Mouse (Mus musculus): ENCODE measurements around the gene Zswim1. TPM values are rescaled to one million over a fixed set of nuclear protein-coding genes. Genes with fewer than 3 reads are reported as not detected.
A peak's percentile ranks its signal among the peaks of the same experiment; 100 is the strongest.

Gene Zswim1
- polyA plus RNA-seq, 1 experiment from 2014 or later = 13.4 TPM

- H3K4me3 ChIP-seq (ENCODE audit: low read length) = peak overlapping the region; percentile 67
- peaks cover 2% of the 10 kb centered on the region; the same call in 1 of the 2 replicates for H3K36me3 ChIP-seq (ENCODE audit: control insufficient read depth, insufficient read depth, low read length)
- no peaks in the 10 kb centered on the region for H3K27me3 ChIP-seq (replicated peaks; ENCODE audit: control insufficient read depth, insufficient read depth, low read length)
- peak overlapping the region; percentile 60 for H3K4me2 ChIP-seq (ENCODE audit: low read depth, low read length)
- ATAC-seq = no peak
- WGBS = 58% methylated on average over 1 of the region's 1 CpGs
- H3K4me1 ChIP-seq (ENCODE audit: control insufficient read depth, insufficient read depth, low read length) = peaks cover 13% of the 10 kb centered on the region
- no peaks in the 10 kb centered on the region for H3K9me3 ChIP-seq (ENCODE audit: control insufficient read depth, low read length)
- H3K27ac ChIP-seq (ENCODE audit: low read length) = peak overlapping the region; percentile 12
- H3K9ac ChIP-seq (ENCODE audit: low read depth, low read length) = peak overlapping the region; percentile 82
Observed at GRCm38 (mm10) chr2:164803921-164804313, 18.6 kb upstream of the Zswim1 start.

DNA sequence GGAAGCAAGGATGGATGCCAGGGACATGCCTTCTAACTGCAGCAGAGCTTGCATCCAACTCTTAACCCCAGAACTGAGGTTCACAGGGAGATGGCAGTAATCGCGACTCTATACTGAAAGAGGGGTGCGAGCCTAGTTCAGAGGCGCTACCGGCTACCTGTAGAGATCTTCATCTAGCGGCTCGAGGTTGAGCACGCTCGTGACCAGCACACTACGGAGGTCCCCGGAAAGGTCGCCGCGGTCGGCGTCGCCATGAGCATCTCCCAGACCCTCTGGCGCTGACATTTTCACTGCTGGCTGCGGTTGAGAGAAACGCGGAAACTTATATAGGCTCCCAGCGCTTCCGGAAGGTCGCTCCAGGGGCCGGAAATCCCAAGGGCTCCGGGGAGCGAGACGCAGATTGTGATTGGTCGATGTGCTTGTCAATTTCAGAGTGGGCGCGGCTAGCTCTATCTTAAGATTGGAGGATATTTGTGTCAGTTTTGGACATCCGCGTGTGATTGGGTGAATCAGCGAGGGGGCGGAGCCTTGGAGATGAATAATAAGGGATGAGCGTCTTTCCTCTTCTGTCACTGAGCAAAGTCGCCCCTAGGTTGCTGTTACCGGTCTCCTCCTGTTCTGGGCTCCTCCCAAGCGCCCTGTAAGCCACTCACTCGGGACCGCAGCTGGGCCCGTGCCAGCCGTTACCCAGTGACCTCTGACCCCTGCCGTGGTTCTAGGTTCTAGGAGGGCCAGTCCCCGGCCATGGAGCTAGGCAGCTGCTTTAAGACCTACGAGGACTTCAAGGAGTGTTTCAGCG is 17.8 kb upstream of the Zswim1 start, which contains the start of the genes Acot8 and Zswim3:
TSS of gene Acot8 (minus strand) at position 350 of the 799 bp plus-strand sequence.
TSS of gene Zswim3 (plus strand) at position 566 of the 799 bp plus-strand sequence.
- WGBS = under 1% methylated on average over 47 of the region's 47 CpGs
- peak within 1 kb of the TSS; percentile 82 for H3K9ac ChIP-seq (ENCODE audit: low read depth, low read length)
- H3K27me3 ChIP-seq (replicated peaks; ENCODE audit: control insufficient read depth, insufficient read depth, low read length) = no peaks in the 10 kb centered on the region
- H3K9me3 ChIP-seq (ENCODE audit: control insufficient read depth, low read length) = no peaks in the 10 kb centered on the region
- H3K4me2 ChIP-seq (ENCODE audit: low read depth, low read length) = peak within 1 kb of the TSS; percentile 60
- H3K36me3 ChIP-seq (ENCODE audit: control insufficient read depth, insufficient read depth, low read length) = peaks cover 2% of the 10 kb centered on the region; the same call in 1 of the 2 replicates
- peaks cover 13% of the 10 kb centered on the region for H3K4me1 ChIP-seq (ENCODE audit: control insufficient read depth, insufficient read depth, low read length)
- peak within 1 kb of the TSS; percentile 67 for H3K4me3 ChIP-seq (ENCODE audit: low read length)
- peak within 1 kb of the TSS; percentile 82 for H3K27ac ChIP-seq (ENCODE audit: low read length)
- ATAC-seq = peak; percentile 96

DNA sequence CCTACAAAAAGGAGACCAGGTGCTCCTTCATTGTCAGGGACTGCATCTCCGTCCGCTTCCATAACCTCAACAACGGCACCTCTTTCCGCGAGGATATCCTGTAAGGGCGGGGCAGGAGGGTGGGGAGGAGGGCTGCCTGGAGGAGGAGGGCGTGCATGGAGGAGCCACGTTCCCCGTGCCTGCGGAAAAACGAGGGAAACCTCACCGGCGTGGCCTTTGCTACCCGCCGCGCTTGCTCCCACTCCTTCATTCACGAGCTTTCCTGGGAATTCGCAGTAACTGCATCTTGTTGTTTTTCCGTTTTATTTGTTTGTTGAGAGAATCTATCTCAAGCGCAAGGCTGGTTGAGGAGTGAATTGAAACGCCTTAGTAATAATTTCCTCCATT is 17.2 kb upstream of the Zswim1 start:
- WGBS = under 1% methylated on average over 21 of the region's 21 CpGs
- peaks cover 13% of the 10 kb centered on the region for H3K4me1 ChIP-seq (ENCODE audit: control insufficient read depth, insufficient read depth, low read length)
- peak; percentile 71 for ATAC-seq
- H3K9me3 ChIP-seq (ENCODE audit: control insufficient read depth, low read length) = no peaks in the 10 kb centered on the region
- H3K36me3 ChIP-seq (ENCODE audit: control insufficient read depth, insufficient read depth, low read length) = peaks cover under 1% of the 10 kb centered on the region; the same call in 1 of the 2 replicates
- H3K27ac ChIP-seq (ENCODE audit: low read length) = peak overlapping the region; percentile 82
- H3K4me2 ChIP-seq (ENCODE audit: low read depth, low read length) = peak overlapping the region; percentile 59
- no peaks in the 10 kb centered on the region for H3K27me3 ChIP-seq (replicated peaks; ENCODE audit: control insufficient read depth, insufficient read depth, low read length)
- peak overlapping the region; percentile 67 for H3K4me3 ChIP-seq (ENCODE audit: low read length)
- peak overlapping the region; percentile 74 for H3K9ac ChIP-seq (ENCODE audit: low read depth, low read length)

- Histone ChIP-seq H3K4me2 (ENCODE audit: low read depth, low read length) (peak overlapping the region; percentile 59; the same call in 1 of the 2 replicates), H3K4me1 (ENCODE audit: control insufficient read depth, insufficient read depth, low read length) (peaks cover 13% of the 10 kb centered on the region), H3K9ac (ENCODE audit: low read depth, low read length) (no peak overlapping the region), H3K27me3 (replicated peaks; ENCODE audit: control insufficient read depth, insufficient read depth, low read length) (no peaks in the 10 kb centered on the region), H3K9me3 (ENCODE audit: control insufficient read depth, low read length) (no peaks in the 10 kb centered on the region), H3K36me3 (ENCODE audit: control insufficient read depth, insufficient read depth, low read length) (no peaks in the 10 kb centered on the region; the same call in 1 of the 2 replicates), H3K4me3 (ENCODE audit: low read length) (0 out of 2 replicates have a peak overlapping the region, but pooled peaks have one; percentile 67), H3K27ac (ENCODE audit: low read length) (peak overlapping the region; percentile 33; the same call in 1 of the 2 replicates)
- 58% methylated on average over 7 of the region's 7 CpGs for WGBS
- 0 out of 2 replicates have a peak, but pooled peaks have one; percentile 15 for ATAC-seq
Observed at GRCm38 (mm10) chr2:164806614-164807013, 15.9 kb upstream of the Zswim1 start.

GRCm38 (mm10) chr2:164813557-164813956 is 8.9 kb upstream of the Zswim1 start:
- H3K27ac ChIP-seq (ENCODE audit: low read length) = no peak overlapping the region
- H3K4me2 ChIP-seq (ENCODE audit: low read depth, low read length) = no peak overlapping the region
- peak; percentile 54 for ATAC-seq
- H3K36me3 ChIP-seq (ENCODE audit: control insufficient read depth, insufficient read depth, low read length) = no peaks in the 10 kb centered on the region; the same call in 1 of the 2 replicates
- H3K4me3 ChIP-seq (ENCODE audit: low read length) = no peak overlapping the region
- peaks cover 12% of the 10 kb centered on the region for H3K4me1 ChIP-seq (ENCODE audit: control insufficient read depth, insufficient read depth, low read length)
- 57% methylated on average over 2 of the region's 2 CpGs for WGBS
- H3K27me3 ChIP-seq (replicated peaks; ENCODE audit: control insufficient read depth, insufficient read depth, low read length) = no peaks in the 10 kb centered on the region
- H3K9ac ChIP-seq (ENCODE audit: low read depth, low read length) = no peak overlapping the region
- no peaks in the 10 kb centered on the region for H3K9me3 ChIP-seq (ENCODE audit: control insufficient read depth, low read length)

GRCm38 (mm10) chr2:164815348-164815747 is 7.1 kb upstream of the Zswim1 start:
- Histone ChIP-seq H3K9ac (ENCODE audit: low read depth, low read length) (no peak overlapping the region), H3K4me3 (ENCODE audit: low read length) (no peak overlapping the region), H3K27me3 (replicated peaks; ENCODE audit: control insufficient read depth, insufficient read depth, low read length) (no peaks in the 10 kb centered on the region), H3K4me1 (ENCODE audit: control insufficient read depth, insufficient read depth, low read length) (peaks cover 12% of the 10 kb centered on the region), H3K36me3 (ENCODE audit: control insufficient read depth, insufficient read depth, low read length) (no peaks in the 10 kb centered on the region), H3K27ac (ENCODE audit: low read length) (no peak overlapping the region), H3K4me2 (ENCODE audit: low read depth, low read length) (no peak overlapping the region), H3K9me3 (ENCODE audit: control insufficient read depth, low read length) (no peaks in the 10 kb centered on the region)
- ATAC-seq = no peak
- 87% methylated on average over 5 of the region's 5 CpGs for WGBS

DNA sequence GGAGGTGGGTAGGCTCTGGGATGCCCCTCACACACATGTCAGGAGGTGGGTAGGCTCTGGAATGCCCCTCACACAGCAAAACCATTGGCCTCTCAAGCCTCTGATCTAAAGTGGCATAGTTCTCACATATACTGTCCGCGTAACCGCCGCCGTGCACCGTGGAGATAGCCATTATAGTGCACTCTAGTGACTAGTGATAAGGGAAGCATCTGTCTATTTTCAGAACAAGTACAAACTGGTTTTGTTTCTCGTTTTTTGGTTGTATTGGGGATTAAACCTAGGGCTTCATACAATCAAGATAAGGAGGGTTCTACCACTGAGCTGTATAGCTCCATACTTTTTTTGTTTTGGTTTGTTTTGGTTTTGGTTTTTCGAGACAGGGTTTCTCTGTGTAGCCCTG is 6.7 kb upstream of the Zswim1 start:
- H3K36me3 ChIP-seq (ENCODE audit: control insufficient read depth, insufficient read depth, low read length) = no peaks in the 10 kb centered on the region

GRCm38 (mm10) chr2:164817206-164817605 is 5.3 kb upstream of the Zswim1 start:
- no peak overlapping the region for H3K9ac ChIP-seq (ENCODE audit: low read depth, low read length)
- 77% methylated on average over 6 of the region's 6 CpGs for WGBS
- H3K4me1 ChIP-seq (ENCODE audit: control insufficient read depth, insufficient read depth, low read length) = peaks cover 12% of the 10 kb centered on the region
- no peak overlapping the region for H3K27ac ChIP-seq (ENCODE audit: low read length)
- no peak for ATAC-seq
- no peak overlapping the region for H3K4me2 ChIP-seq (ENCODE audit: low read depth, low read length)
- 0 out of 2 replicates have a peak, but pooled peaks cover 2% of the 10 kb centered on the region for H3K36me3 ChIP-seq (ENCODE audit: control insufficient read depth, insufficient read depth, low read length)
- H3K9me3 ChIP-seq (ENCODE audit: control insufficient read depth, low read length) = no peaks in the 10 kb centered on the region
- H3K4me3 ChIP-seq (ENCODE audit: low read length) = no peak overlapping the region
- no peaks in the 10 kb centered on the region for H3K27me3 ChIP-seq (replicated peaks; ENCODE audit: control insufficient read depth, insufficient read depth, low read length)

More for the DNA sequence above, 6.7 kb upstream of the Zswim1 start:
- Histone ChIP-seq H3K27ac (ENCODE audit: low read length) (no peak overlapping the region), H3K4me2 (ENCODE audit: low read depth, low read length) (no peak overlapping the region), H3K9me3 (ENCODE audit: control insufficient read depth, low read length) (no peaks in the 10 kb centered on the region), H3K27me3 (replicated peaks; ENCODE audit: control insufficient read depth, insufficient read depth, low read length) (no peaks in the 10 kb centered on the region), H3K9ac (ENCODE audit: low read depth, low read length) (no peak overlapping the region), H3K4me3 (ENCODE audit: low read length) (no peak overlapping the region), H3K4me1 (ENCODE audit: control insufficient read depth, insufficient read depth, low read length) (peaks cover 12% of the 10 kb centered on the region)
- no peak for ATAC-seq
- 88% methylated on average over 8 of the region's 8 CpGs for WGBS

- H3K36me3 ChIP-seq (ENCODE audit: control insufficient read depth, insufficient read depth, low read length) = 0 out of 2 replicates have a peak, but pooled peaks cover 2% of the 10 kb centered on the region
- WGBS = 60% methylated on average over 5 of the region's 5 CpGs
- H3K4me1 ChIP-seq (ENCODE audit: control insufficient read depth, insufficient read depth, low read length) = peaks cover 12% of the 10 kb centered on the region
- H3K27me3 ChIP-seq (replicated peaks; ENCODE audit: control insufficient read depth, insufficient read depth, low read length) = no peaks in the 10 kb centered on the region
- H3K9ac ChIP-seq (ENCODE audit: low read depth, low read length) = no peak overlapping the region
- no peak overlapping the region for H3K4me2 ChIP-seq (ENCODE audit: low read depth, low read length)
- ATAC-seq = no peak
- H3K27ac ChIP-seq (ENCODE audit: low read length) = no peak overlapping the region
- no peak overlapping the region for H3K4me3 ChIP-seq (ENCODE audit: low read length)
- no peaks in the 10 kb centered on the region for H3K9me3 ChIP-seq (ENCODE audit: control insufficient read depth, low read length)
Observed at GRCm38 (mm10) chr2:164817703-164818102, 4.8 kb upstream of the Zswim1 start.
